Mouse (Mus musculus): ENCODE data around the gene Dtx2. TPM values are rescaled to one million over a fixed set of nuclear protein-coding genes. Genes with fewer than 3 reads are reported as not detected.

Dtx2 gene
- total and polyA plus RNA-seq, 3 experiments, result 6.3 to 10.9 (median 7.3) TPM

DNA sequence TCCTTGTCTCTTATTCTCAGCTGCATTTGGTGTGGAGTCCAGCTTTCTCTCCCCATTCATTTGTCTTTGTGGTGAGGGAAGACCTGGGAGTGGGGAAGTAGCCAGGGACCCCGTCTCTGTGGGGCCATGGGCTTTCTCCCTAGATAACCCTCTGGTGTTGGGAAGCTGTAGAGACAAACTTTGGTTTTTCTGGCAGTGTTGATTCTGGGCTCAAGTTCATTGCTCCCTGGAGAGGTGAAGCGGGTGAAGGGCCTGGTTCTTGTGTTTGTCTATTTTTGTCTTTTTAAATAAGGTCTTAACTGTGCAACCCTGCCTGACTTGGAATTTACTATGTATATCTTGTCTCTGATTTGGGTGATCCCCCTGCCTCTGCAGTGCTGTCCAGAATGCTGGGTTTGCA lies 24.1 kb downstream of the Dtx2 start:
- 65% methylated on average over 2 of the region's 2 CpGs for WGBS
- no peak overlapping the region for H3K9ac ChIP-seq (ENCODE audit: low read depth, low read length)
- no peak overlapping the region for H3K4me3 ChIP-seq
- H3K27ac ChIP-seq, result no peak overlapping the region
- no peak for DNase-seq
- no peaks in the 10 kb centered on the region for H3K79me2 ChIP-seq (replicated peaks; ENCODE audit: control insufficient read depth, insufficient read depth, low read length)
- TF ChIP-seq EP300 (IDR thresholded peaks at IDR 0.05; ENCODE audit: insufficient read depth, low read depth, low read length) (no peak), CTCF (IDR thresholded peaks at IDR 0.05) (no peak), POLR2A (IDR thresholded peaks at IDR 0.05; ENCODE audit: insufficient read depth, low read depth, low read length) (no peak)
- no peaks in the 10 kb centered on the region for H3K36me3 ChIP-seq (ENCODE audit: control insufficient read depth, insufficient read depth, low read length)
- H3K4me1 ChIP-seq (ENCODE audit: control insufficient read depth, insufficient read depth, low read length), result peaks cover 3% of the 10 kb centered on the region
- H3K27me3 ChIP-seq (ENCODE audit: control insufficient read depth, insufficient read depth, low read length), result no peaks in the 10 kb centered on the region
- intact Hi-C loops (cut with DNase I), result no loop called here

DNA sequence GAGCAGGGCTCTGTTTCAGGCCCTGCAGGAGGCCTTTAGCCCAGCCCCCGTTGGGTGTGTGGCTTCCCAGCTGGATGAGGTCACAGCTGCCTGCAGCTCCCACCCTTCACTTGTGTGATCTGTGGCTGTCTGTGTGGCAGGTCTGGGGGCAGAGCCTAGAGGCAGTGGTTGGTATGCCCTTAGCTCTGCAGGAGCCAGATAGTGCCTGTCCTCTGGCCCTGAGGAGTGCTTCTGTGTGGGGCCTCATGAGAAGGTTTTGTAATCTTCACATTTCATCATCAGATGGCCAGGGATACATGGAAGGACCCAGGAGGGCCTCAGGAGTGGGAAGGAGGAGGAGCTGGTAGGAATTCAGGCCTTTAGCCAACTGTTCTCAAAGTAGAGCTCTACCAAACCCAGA lies 25.3 kb downstream of the Dtx2 start:
- TF ChIP-seq CTCF (IDR thresholded peaks at IDR 0.05) (no peak), POLR2A (IDR thresholded peaks at IDR 0.05; ENCODE audit: insufficient read depth, low read depth, low read length) (no peak), EP300 (IDR thresholded peaks at IDR 0.05; ENCODE audit: insufficient read depth, low read depth, low read length) (no peak)
- Histone ChIP-seq H3K79me2 (replicated peaks; ENCODE audit: control insufficient read depth, insufficient read depth, low read length) (no peaks in the 10 kb centered on the region), H3K27me3 (ENCODE audit: control insufficient read depth, insufficient read depth, low read length) (no peaks in the 10 kb centered on the region), H3K4me1 (ENCODE audit: control insufficient read depth, insufficient read depth, low read length) (peaks cover 3% of the 10 kb centered on the region), H3K27ac (no peak overlapping the region), H3K36me3 (ENCODE audit: control insufficient read depth, insufficient read depth, low read length) (no peaks in the 10 kb centered on the region), H3K4me3 (no peak overlapping the region), H3K9ac (ENCODE audit: low read depth, low read length) (no peak overlapping the region)
- peak in 1 of 2 experiments; percentile 28 for DNase-seq
- intact Hi-C loops (cut with DNase I), result no loop called here
- 31% methylated on average over 1 of the region's 1 CpGs for WGBS

- no peaks in the 10 kb centered on the region for H3K79me2 ChIP-seq (replicated peaks; ENCODE audit: control insufficient read depth, insufficient read depth, low read length)
- WGBS, result 59% methylated on average over 3 of the region's 3 CpGs
- H3K27me3 ChIP-seq (ENCODE audit: control insufficient read depth, insufficient read depth, low read length), result no peaks in the 10 kb centered on the region
- TF ChIP-seq EP300 (IDR thresholded peaks at IDR 0.05; ENCODE audit: insufficient read depth, low read depth, low read length) (no peak), CTCF (IDR thresholded peaks at IDR 0.05) (no peak), POLR2A (IDR thresholded peaks at IDR 0.05; ENCODE audit: insufficient read depth, low read depth, low read length) (no peak)
- no peak overlapping the region for H3K27ac ChIP-seq
- H3K4me3 ChIP-seq, result no peak overlapping the region
- no peak for DNase-seq
- intact Hi-C loops (cut with DNase I), result loop anchor here (5.0 kb wide), 1 partner anchor 43 kb away; the partner anchor contains the start of gene Zp3
- H3K9ac ChIP-seq (ENCODE audit: low read depth, low read length), result no peak overlapping the region
- no peaks in the 10 kb centered on the region for H3K36me3 ChIP-seq (ENCODE audit: control insufficient read depth, insufficient read depth, low read length)
- no peaks in the 10 kb centered on the region for H3K4me1 ChIP-seq (ENCODE audit: control insufficient read depth, insufficient read depth, low read length)
Observed at GRCm38 (mm10) chr5:136025712-136026111, 31.1 kb downstream of the Dtx2 start.

- no peaks in the 10 kb centered on the region for H3K36me3 ChIP-seq (ENCODE audit: control insufficient read depth, insufficient read depth, low read length)
- H3K27ac ChIP-seq, result no peak overlapping the region
- no peaks in the 10 kb centered on the region for H3K27me3 ChIP-seq (ENCODE audit: control insufficient read depth, insufficient read depth, low read length)
- TF ChIP-seq CTCF (IDR thresholded peaks at IDR 0.05) (no peak), EP300 (IDR thresholded peaks at IDR 0.05; ENCODE audit: insufficient read depth, low read depth, low read length) (no peak), POLR2A (IDR thresholded peaks at IDR 0.05; ENCODE audit: insufficient read depth, low read depth, low read length) (no peak)
- intact Hi-C loops (cut with DNase I), result loop anchor here (5.0 kb wide), 1 partner anchor 45 kb away; the partner anchor contains the start of gene Zp3
- no peaks in the 10 kb centered on the region for H3K4me1 ChIP-seq (ENCODE audit: control insufficient read depth, insufficient read depth, low read length)
- H3K4me3 ChIP-seq, result no peak overlapping the region
- no peak for DNase-seq
- H3K79me2 ChIP-seq (replicated peaks; ENCODE audit: control insufficient read depth, insufficient read depth, low read length), result no peaks in the 10 kb centered on the region
- no peak overlapping the region for H3K9ac ChIP-seq (ENCODE audit: low read depth, low read length)
- WGBS, result 91% methylated on average over 9 of the region's 9 CpGs
Observed at GRCm38 (mm10) chr5:136026859-136027258, 32.3 kb downstream of the Dtx2 start.

DNA sequence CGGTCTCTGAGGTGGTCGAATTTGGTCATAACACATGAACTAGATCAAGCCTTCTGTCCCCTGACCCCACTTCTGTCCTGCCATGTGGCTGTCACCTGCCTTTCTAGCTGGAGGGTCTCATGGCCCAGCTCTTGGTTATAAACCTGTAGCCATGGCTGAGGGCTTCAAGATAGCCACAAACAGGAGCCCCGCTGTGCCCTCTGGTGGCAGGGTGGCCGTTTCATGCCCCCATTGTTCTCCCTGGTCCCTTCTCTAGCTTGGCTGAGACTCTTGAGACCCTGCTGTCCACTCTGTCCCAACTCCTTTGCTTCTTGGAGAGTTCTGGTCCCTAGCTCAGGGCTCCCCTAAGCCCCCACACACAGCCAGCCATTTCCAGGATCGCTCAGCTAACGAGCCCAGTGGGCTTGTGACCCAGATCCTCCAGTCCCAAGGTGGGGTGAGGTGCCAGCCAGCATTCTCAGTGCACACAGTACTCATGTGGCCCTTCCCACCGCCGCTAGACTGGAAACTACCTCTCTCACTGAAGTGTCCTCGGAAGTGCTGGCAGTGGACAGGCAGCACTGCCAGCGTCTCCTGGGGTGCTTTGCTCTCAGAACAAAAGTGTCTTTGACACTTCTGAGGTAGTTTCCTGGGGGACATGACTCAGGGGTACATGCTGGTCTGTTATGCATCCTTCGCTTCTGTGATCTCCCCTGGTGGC lies 33.2 kb downstream of the Dtx2 start:
- TF ChIP-seq CTCF (IDR thresholded peaks at IDR 0.05), result peak; percentile 38
- TF ChIP-seq POLR2A (IDR thresholded peaks at IDR 0.05; ENCODE audit: insufficient read depth, low read depth, low read length), result no peak
- TF ChIP-seq EP300 (IDR thresholded peaks at IDR 0.05; ENCODE audit: insufficient read depth, low read depth, low read length), result no peak
- H3K4me3 ChIP-seq, result no peak overlapping the region
- H3K27me3 ChIP-seq (ENCODE audit: control insufficient read depth, insufficient read depth, low read length), result no peaks in the 10 kb centered on the region
- DNase-seq, result no peak
- H3K4me1 ChIP-seq (ENCODE audit: control insufficient read depth, insufficient read depth, low read length), result no peaks in the 10 kb centered on the region
- WGBS, result 88% methylated on average over 11 of the region's 11 CpGs
- H3K36me3 ChIP-seq (ENCODE audit: control insufficient read depth, insufficient read depth, low read length), result no peaks in the 10 kb centered on the region
- H3K27ac ChIP-seq, result no peak overlapping the region
- intact Hi-C loops (cut with DNase I), result loop anchor here (5.0 kb wide), 1 partner anchor 45 kb away; the partner anchor contains the start of gene Zp3
- no peak overlapping the region for H3K9ac ChIP-seq (ENCODE audit: low read depth, low read length)
- no peaks in the 10 kb centered on the region for H3K79me2 ChIP-seq (replicated peaks; ENCODE audit: control insufficient read depth, insufficient read depth, low read length)

DNA sequence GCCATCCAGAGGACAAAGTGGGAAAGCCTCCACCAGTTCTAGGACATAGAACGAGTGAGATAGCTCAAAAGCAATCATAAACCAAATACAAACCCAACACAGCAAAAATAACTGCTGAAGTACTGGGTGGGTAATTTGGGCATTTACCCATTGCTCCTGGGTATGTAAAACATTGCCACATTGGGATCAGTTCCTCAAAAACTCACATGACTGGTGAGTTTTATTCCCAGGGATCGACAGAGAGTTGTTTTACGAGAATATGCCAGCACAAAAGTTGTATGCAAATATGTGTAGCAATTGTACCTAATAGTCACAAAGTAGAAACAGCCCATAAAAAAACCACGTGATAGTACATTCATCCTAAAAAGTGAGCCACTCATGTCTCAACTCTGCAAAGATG lies 40.3 kb downstream of the Dtx2 start:
- no peak for DNase-seq
- intact Hi-C loops (cut with DNase I), result no loop called here
- Histone ChIP-seq H3K9ac (ENCODE audit: low read depth, low read length) (no peak overlapping the region), H3K27ac (no peak overlapping the region), H3K36me3 (ENCODE audit: control insufficient read depth, insufficient read depth, low read length) (no peaks in the 10 kb centered on the region), H3K4me1 (ENCODE audit: control insufficient read depth, insufficient read depth, low read length) (no peaks in the 10 kb centered on the region), H3K27me3 (ENCODE audit: control insufficient read depth, insufficient read depth, low read length) (no peaks in the 10 kb centered on the region), H3K4me3 (no peak overlapping the region), H3K79me2 (replicated peaks; ENCODE audit: control insufficient read depth, insufficient read depth, low read length) (no peaks in the 10 kb centered on the region)
- TF ChIP-seq POLR2A (IDR thresholded peaks at IDR 0.05; ENCODE audit: insufficient read depth, low read depth, low read length), result no peak
- no peak for TF ChIP-seq EP300 (IDR thresholded peaks at IDR 0.05; ENCODE audit: insufficient read depth, low read depth, low read length)
- no peak for TF ChIP-seq CTCF (IDR thresholded peaks at IDR 0.05)
- WGBS, result 76% methylated on average over 4 of the region's 4 CpGs
